In the genomic region with DNA sequence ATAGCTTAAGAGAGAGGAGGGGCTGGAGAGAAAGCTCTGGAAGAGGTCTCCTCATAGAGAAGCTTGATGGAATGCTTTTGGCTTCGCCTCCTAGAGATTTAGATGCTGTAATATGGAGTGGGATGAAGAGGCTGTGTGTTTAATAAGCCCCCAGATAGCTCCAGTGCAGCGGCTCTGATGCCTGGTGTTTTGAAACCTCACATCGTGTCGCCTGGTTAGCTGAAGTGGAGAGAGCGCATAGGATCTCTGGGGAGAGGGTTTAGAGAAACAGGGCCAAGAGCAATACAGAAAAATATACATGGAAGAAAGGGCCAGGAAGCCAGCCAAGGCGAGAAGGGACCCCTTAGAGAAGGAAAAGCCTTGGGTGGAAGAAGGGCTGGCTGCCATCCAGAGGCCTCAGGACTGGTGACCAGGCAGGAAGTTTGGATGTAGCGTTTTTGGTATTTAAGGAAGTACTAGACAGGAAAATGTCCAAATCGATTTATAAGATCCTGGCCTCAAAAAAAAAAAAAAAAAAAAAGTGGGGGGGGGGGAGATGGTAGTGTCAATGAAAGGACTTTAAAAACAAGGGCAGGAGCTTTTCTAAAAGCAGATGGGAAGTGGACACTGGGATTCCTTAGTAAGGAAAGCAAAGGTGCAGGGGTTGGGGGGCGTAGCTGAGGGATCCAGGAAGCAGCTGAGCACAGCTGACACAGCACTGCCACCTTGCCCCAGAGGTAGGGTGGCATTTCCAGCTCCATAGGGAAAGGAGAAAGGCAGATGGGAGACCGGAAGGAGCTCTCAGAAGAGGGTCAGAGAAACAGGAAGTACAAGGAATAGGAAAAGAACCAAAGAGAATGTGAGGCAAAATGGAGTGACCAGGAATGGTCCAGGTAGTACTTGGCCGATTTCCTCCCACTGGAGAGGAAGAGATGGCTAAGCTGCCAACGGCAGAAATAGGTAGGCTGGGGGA, we compare ENCODE assay signal across 12 mouse cellular contexts. TPM values are rescaled to one million over a fixed set of nuclear protein-coding genes. Genes with fewer than 3 reads are reported as not detected.
DNase-seq lines count a peak whose midpoint lies in the region; ATAC-seq and TF ChIP-seq lines count a peak whose summit lies in the region.
"Had no signal": no experiment of that assay in that cellular context is flagged by ENCODE, and none has a peak within 500 bp of the region (broad histone marks: within the 10 kb centered on the region; RNA-seq: fewer than 3 reads in every experiment).

No protein-coding gene starts in this region.

- 66% methylated on average over 12 of the region's 12 CpGs for WGBS in embryonic facial prominence, embryonic 14.5 days
- 85% methylated on average over 12 of the region's 12 CpGs for WGBS in embryonic facial prominence, embryonic 10.5 days
- WGBS in stomach, embryonic 14.5 days = 57% methylated on average over 12 of the region's 12 CpGs
- WGBS in stomach, postnatal 0 days = 56% methylated on average over 12 of the region's 12 CpGs
- 69% methylated on average over 12 of the region's 12 CpGs for WGBS in kidney, embryonic 14.5 days
- WGBS in stomach, embryonic 15.5 days = 54% methylated on average over 12 of the region's 12 CpGs
- 78% methylated on average over 12 of the region's 12 CpGs for WGBS in midbrain, embryonic 15.5 days

- no peak for TF ChIP-seq CTCF in stomach, postnatal 0 days (IDR thresholded peaks at IDR 0.05; ENCODE audit: low read depth)

- no peaks in the 10 kb centered on the region for H3K4me1 ChIP-seq in embryonic facial prominence, embryonic 14.5 days (ENCODE audit: control insufficient read depth, insufficient read depth, low read length)
- H3K4me1 ChIP-seq in embryonic facial prominence, embryonic 10.5 days = peaks cover 19% of the 10 kb centered on the region
- 0 out of 2 replicates have a peak, but pooled peaks cover 7% of the 10 kb centered on the region for H3K4me1 ChIP-seq in stomach, embryonic 14.5 days (ENCODE audit: control insufficient read depth, insufficient read depth, low read length)
- H3K4me1 ChIP-seq in stomach, postnatal 0 days (replicated peaks; ENCODE audit: control insufficient read depth, insufficient read depth) = no peaks in the 10 kb centered on the region
- H3K4me1 ChIP-seq in kidney, embryonic 14.5 days (ENCODE audit: control insufficient read depth, insufficient read depth, low read length) = no peaks in the 10 kb centered on the region; the same call in 1 of the 2 replicates
- H3K4me1 ChIP-seq in stomach, embryonic 15.5 days = peaks cover 10% of the 10 kb centered on the region
- H3K4me1 ChIP-seq in midbrain, embryonic 15.5 days = no peaks in the 10 kb centered on the region
- H3K4me1 ChIP-seq: forebrain, embryonic 15.5 days had no signal

- H3K36me3 ChIP-seq in embryonic facial prominence, embryonic 14.5 days (ENCODE audit: control insufficient read depth, insufficient read depth, low read length) = peaks cover 10% of the 10 kb centered on the region
- peaks cover 69% of the 10 kb centered on the region for H3K36me3 ChIP-seq in embryonic facial prominence, embryonic 10.5 days (replicated peaks)
- no peaks in the 10 kb centered on the region for H3K36me3 ChIP-seq in stomach, embryonic 14.5 days (ENCODE audit: control insufficient read depth, insufficient read depth, low read length)
- no peaks in the 10 kb centered on the region for H3K36me3 ChIP-seq in stomach, postnatal 0 days (ENCODE audit: control insufficient read depth, insufficient read depth, low read length)
- 0 out of 2 replicates have a peak, but pooled peaks cover 3% of the 10 kb centered on the region for H3K36me3 ChIP-seq in kidney, embryonic 14.5 days (ENCODE audit: control insufficient read depth, insufficient read depth, low read length)
- H3K36me3 ChIP-seq in stomach, embryonic 15.5 days = no peaks in the 10 kb centered on the region
- H3K36me3 ChIP-seq in midbrain, embryonic 15.5 days (replicated peaks) = no peaks in the 10 kb centered on the region

- no peak overlapping the region for H3K9ac ChIP-seq in embryonic facial prominence, embryonic 14.5 days (ENCODE audit: low read depth, low read length)
- H3K9ac ChIP-seq in stomach, embryonic 14.5 days (replicated peaks; ENCODE audit: low read depth, low read length) = no peak overlapping the region
- no peak overlapping the region for H3K9ac ChIP-seq in stomach, postnatal 0 days (ENCODE audit: low read length)
- H3K9ac ChIP-seq in kidney, embryonic 14.5 days (ENCODE audit: low read depth, low read length) = no peak overlapping the region
- H3K9ac ChIP-seq in stomach, embryonic 15.5 days = no peak overlapping the region
- H3K9ac ChIP-seq in midbrain, embryonic 15.5 days = no peak overlapping the region
- H3K9ac ChIP-seq: forebrain, embryonic 15.5 days had no signal

- TF ChIP-seq EP300 in stomach, postnatal 0 days (optimal IDR thresholded peaks at IDR 0.05) = no peak

- no peaks in the 10 kb centered on the region for H3K27me3 ChIP-seq in embryonic facial prominence, embryonic 14.5 days (replicated peaks; ENCODE audit: control insufficient read depth, insufficient read depth, low read length)
- H3K27me3 ChIP-seq in embryonic facial prominence, embryonic 10.5 days (replicated peaks; ENCODE audit: low read depth, poor library complexity, severe bottlenecking) = no peaks in the 10 kb centered on the region
- no peaks in the 10 kb centered on the region for H3K27me3 ChIP-seq in stomach, embryonic 14.5 days (ENCODE audit: control insufficient read depth, insufficient read depth, low read length)
- H3K27me3 ChIP-seq in stomach, postnatal 0 days (ENCODE audit: control insufficient read depth, insufficient read depth, low read length) = no peaks in the 10 kb centered on the region
- no peaks in the 10 kb centered on the region; the same call in 1 of the 2 replicates for H3K27me3 ChIP-seq in kidney, embryonic 14.5 days (ENCODE audit: control insufficient read depth, insufficient read depth, low read length)
- H3K27me3 ChIP-seq in stomach, embryonic 15.5 days (replicated peaks) = no peaks in the 10 kb centered on the region
- H3K27me3 ChIP-seq in midbrain, embryonic 15.5 days (replicated peaks) = no peaks in the 10 kb centered on the region
- H3K27me3 ChIP-seq: forebrain, embryonic 15.5 days had no signal

- no peak for ATAC-seq in embryonic facial prominence, embryonic 14.5 days (ENCODE audit: low read depth)
- no peak for ATAC-seq in stomach, embryonic 14.5 days (ENCODE audit: insufficient number of reproducible peaks, insufficient read depth, low FRiP score, low read depth)
- ATAC-seq in stomach, postnatal 0 days (ENCODE audit: low FRiP score, low TSS enrichment) = no peak
- no peak for ATAC-seq in kidney, embryonic 14.5 days (ENCODE audit: low FRiP score, low TSS enrichment)
- ATAC-seq in stomach, embryonic 15.5 days (ENCODE audit: insufficient read depth, low FRiP score, low read depth) = peak; percentile 29; the same call in 1 of the 2 replicates
- no peak for ATAC-seq in midbrain, embryonic 15.5 days (replicated peaks)
- ATAC-seq in CD4-positive, CD25-positive, alpha-beta regulatory T cell, adult 4 months = no peak
- ATAC-seq: forebrain, embryonic 15.5 days had no signal

- H3K4me3 ChIP-seq in embryonic facial prominence, embryonic 14.5 days (ENCODE audit: low read depth, low read length) = no peak overlapping the region
- H3K4me3 ChIP-seq in embryonic facial prominence, embryonic 10.5 days = no peak overlapping the region
- H3K4me3 ChIP-seq in stomach, embryonic 14.5 days (ENCODE audit: low read depth, low read length) = no peak overlapping the region
- H3K4me3 ChIP-seq in stomach, postnatal 0 days (ENCODE audit: low read depth, low read length) = no peak overlapping the region
- H3K4me3 ChIP-seq in kidney, embryonic 14.5 days (ENCODE audit: low read length) = no peak overlapping the region
- no peak overlapping the region for H3K4me3 ChIP-seq in stomach, embryonic 15.5 days (replicated peaks)
- no peak overlapping the region for H3K4me3 ChIP-seq in midbrain, embryonic 15.5 days
- H3K4me3 ChIP-seq: forebrain, embryonic 15.5 days had no signal

- no peak overlapping the region for H3K4me2 ChIP-seq in embryonic facial prominence, embryonic 14.5 days (ENCODE audit: low read depth, low read length)
- no peak overlapping the region for H3K4me2 ChIP-seq in stomach, embryonic 14.5 days (replicated peaks; ENCODE audit: low read depth, low read length)
- H3K4me2 ChIP-seq in stomach, postnatal 0 days (replicated peaks; ENCODE audit: low read depth) = no peak overlapping the region
- no peak overlapping the region for H3K4me2 ChIP-seq in kidney, embryonic 14.5 days (replicated peaks; ENCODE audit: low read depth, low read length)
- H3K4me2 ChIP-seq in stomach, embryonic 15.5 days = no peak overlapping the region; the same call in 1 of the 2 replicates
- no peak overlapping the region for H3K4me2 ChIP-seq in midbrain, embryonic 15.5 days
- H3K4me2 ChIP-seq: forebrain, embryonic 15.5 days; liver, embryonic 11.5 days had no signal

- no peak overlapping the region; the same call in 1 of the 2 replicates for H3K27ac ChIP-seq in embryonic facial prominence, embryonic 14.5 days (replicated peaks; ENCODE audit: low read depth, low read length)
- H3K27ac ChIP-seq in embryonic facial prominence, embryonic 10.5 days (replicated peaks) = no peak overlapping the region
- peak overlapping the region; percentile 58; the same call in 1 of the 2 replicates for H3K27ac ChIP-seq in stomach, embryonic 14.5 days (ENCODE audit: low read length)
- H3K27ac ChIP-seq in stomach, postnatal 0 days (replicated peaks) = no peak overlapping the region
- H3K27ac ChIP-seq in kidney, embryonic 14.5 days (ENCODE audit: low read depth, low read length) = peak overlapping the region; percentile 45; the same call in 1 of the 2 replicates
- peak overlapping the region; percentile 42 for H3K27ac ChIP-seq in stomach, embryonic 15.5 days
- H3K27ac ChIP-seq in midbrain, embryonic 15.5 days = no peak overlapping the region
- H3K27ac ChIP-seq: forebrain, embryonic 15.5 days had no signal

- peaks cover 3% of the 10 kb centered on the region; the same call in 1 of the 2 replicates for H3K9me3 ChIP-seq in embryonic facial prominence, embryonic 14.5 days (ENCODE audit: control insufficient read depth, low read length)
- no peaks in the 10 kb centered on the region for H3K9me3 ChIP-seq in embryonic facial prominence, embryonic 10.5 days
- H3K9me3 ChIP-seq in stomach, embryonic 14.5 days (ENCODE audit: control insufficient read depth, low read depth, low read length) = no peaks in the 10 kb centered on the region
- no peaks in the 10 kb centered on the region for H3K9me3 ChIP-seq in stomach, postnatal 0 days (ENCODE audit: control insufficient read depth, low read length)
- no peaks in the 10 kb centered on the region for H3K9me3 ChIP-seq in kidney, embryonic 14.5 days (ENCODE audit: control insufficient read depth, low read length)
- no peaks in the 10 kb centered on the region for H3K9me3 ChIP-seq in stomach, embryonic 15.5 days
- no peaks in the 10 kb centered on the region for H3K9me3 ChIP-seq in midbrain, embryonic 15.5 days
- H3K9me3 ChIP-seq: forebrain, embryonic 15.5 days had no signal

- peak; percentile 67 for DNase-seq in embryonic facial prominence, embryonic 14.5 days (ENCODE audit: low spot score)
- no peak for DNase-seq in embryonic facial prominence, embryonic 10.5 days (ENCODE audit: low spot score)
- DNase-seq in stomach, postnatal 0 days (ENCODE audit: low spot score) = no peak
- DNase-seq: cerebellum, postnatal 25 days; thymus, adult 2 months had no signal

RNA-seq across cellular contexts. Expression of a gene that starts 11.0 kb away (rescaled TPM):
- polyA plus RNA-seq in embryonic facial prominence, embryonic 14.5 days (2014; fragmentation: Nextera tagmentation; extraction: Ambion mirVana) = 0.25 and 0.63 TPM in 2 replicates
- polyA plus RNA-seq in embryonic facial prominence, embryonic 10.5 days (2016; fragmentation: Nextera tagmentation; extraction: Ambion mirVana) = 0.34 and 0.83 TPM in 2 replicates
- polyA plus RNA-seq in stomach, embryonic 14.5 days (2014; fragmentation: Nextera tagmentation; extraction: Ambion mirVana) = 0.14 and 0.64 TPM in 2 replicates
- polyA plus RNA-seq in stomach, postnatal 0 days (2015; fragmentation: Nextera tagmentation; extraction: Ambion mirVana) = 0.05 and 0.10 TPM in 2 replicates
- 0.43 and 1.2 TPM in 2 replicates for polyA plus RNA-seq in kidney, embryonic 14.5 days (2014; fragmentation: Nextera tagmentation; extraction: Ambion mirVana)
- 0.21 and 0.30 TPM in 2 replicates for polyA plus RNA-seq in stomach, embryonic 15.5 days (2015; fragmentation: Nextera tagmentation; extraction: Ambion mirVana)
- 2.1 and 2.4 TPM in 2 replicates for polyA plus RNA-seq in midbrain, embryonic 15.5 days (2015; fragmentation: Nextera tagmentation; extraction: Ambion mirVana)
- not detected for polyA plus RNA-seq in CD4-positive, CD25-positive, alpha-beta regulatory T cell, adult 4 months (2017; shearing (Covaris generic))
- polyA plus RNA-seq: liver, embryonic 11.5 days had no signal

RNA-seq across cellular contexts. Expression of a gene that starts 13.4 kb away (rescaled TPM):
- polyA plus RNA-seq in embryonic facial prominence, embryonic 14.5 days (2014; fragmentation: Nextera tagmentation; extraction: Ambion mirVana) = 3.0 and 3.3 TPM in 2 replicates
- 5.5 and 5.7 TPM in 2 replicates for polyA plus RNA-seq in embryonic facial prominence, embryonic 10.5 days (2016; fragmentation: Nextera tagmentation; extraction: Ambion mirVana)
- 3.2 and 3.7 TPM in 2 replicates for polyA plus RNA-seq in stomach, embryonic 14.5 days (2014; fragmentation: Nextera tagmentation; extraction: Ambion mirVana)
- 0.29 and 0.40 TPM in 2 replicates for polyA plus RNA-seq in stomach, postnatal 0 days (2015; fragmentation: Nextera tagmentation; extraction: Ambion mirVana)
- polyA plus RNA-seq in kidney, embryonic 14.5 days (2014; fragmentation: Nextera tagmentation; extraction: Ambion mirVana) = 2.6 and 4.0 TPM in 2 replicates
- 1.9 and 2.0 TPM in 2 replicates for polyA plus RNA-seq in stomach, embryonic 15.5 days (2015; fragmentation: Nextera tagmentation; extraction: Ambion mirVana)
- 12.0 and 12.2 TPM in 2 replicates for polyA plus RNA-seq in midbrain, embryonic 15.5 days (2015; fragmentation: Nextera tagmentation; extraction: Ambion mirVana)
- under 1 TPM in 1 of 2 experiments, not detected in 1; 0.16 TPM for polyA plus RNA-seq in CD4-positive, CD25-positive, alpha-beta regulatory T cell, adult 4 months (2017; shearing (Covaris generic))

RNA-seq across cellular contexts. Expression of a gene that starts 14.3 kb away (rescaled TPM):
- 2.4 and 2.7 TPM in 2 replicates for polyA plus RNA-seq in embryonic facial prominence, embryonic 14.5 days (2014; fragmentation: Nextera tagmentation; extraction: Ambion mirVana)
- polyA plus RNA-seq in embryonic facial prominence, embryonic 10.5 days (2016; fragmentation: Nextera tagmentation; extraction: Ambion mirVana) = 2.9 and 3.3 TPM in 2 replicates
- 3.5 and 6.3 TPM in 2 replicates for polyA plus RNA-seq in stomach, embryonic 14.5 days (2014; fragmentation: Nextera tagmentation; extraction: Ambion mirVana)
- polyA plus RNA-seq in stomach, postnatal 0 days (2015; fragmentation: Nextera tagmentation; extraction: Ambion mirVana) = 0.63 and 0.93 TPM in 2 replicates
- 5.1 and 6.0 TPM in 2 replicates for polyA plus RNA-seq in kidney, embryonic 14.5 days (2014; fragmentation: Nextera tagmentation; extraction: Ambion mirVana)
- polyA plus RNA-seq in stomach, embryonic 15.5 days (2015; fragmentation: Nextera tagmentation; extraction: Ambion mirVana) = 2.5 and 3.0 TPM in 2 replicates
- 0.88 and 1.2 TPM in 2 replicates for polyA plus RNA-seq in midbrain, embryonic 15.5 days (2015; fragmentation: Nextera tagmentation; extraction: Ambion mirVana)
- 1 to 10 TPM; 2.3 to 5.3 TPM for polyA plus RNA-seq in CD4-positive, CD25-positive, alpha-beta regulatory T cell, adult 4 months (2017; shearing (Covaris generic))

RNA-seq across cellular contexts. Expression of a gene that starts 35.9 kb away (rescaled TPM):
- polyA plus RNA-seq in embryonic facial prominence, embryonic 14.5 days (2014; fragmentation: Nextera tagmentation; extraction: Ambion mirVana) = 112 and 132 TPM in 2 replicates
- polyA plus RNA-seq in embryonic facial prominence, embryonic 10.5 days (2016; fragmentation: Nextera tagmentation; extraction: Ambion mirVana) = 93.0 and 99.4 TPM in 2 replicates
- polyA plus RNA-seq in stomach, embryonic 14.5 days (2014; fragmentation: Nextera tagmentation; extraction: Ambion mirVana) = 122 and 128 TPM in 2 replicates
- polyA plus RNA-seq in stomach, postnatal 0 days (2015; fragmentation: Nextera tagmentation; extraction: Ambion mirVana) = 105 and 111 TPM in 2 replicates
- 120 and 142 TPM in 2 replicates for polyA plus RNA-seq in kidney, embryonic 14.5 days (2014; fragmentation: Nextera tagmentation; extraction: Ambion mirVana)
- polyA plus RNA-seq in stomach, embryonic 15.5 days (2015; fragmentation: Nextera tagmentation; extraction: Ambion mirVana) = 131 and 132 TPM in 2 replicates
- polyA plus RNA-seq in midbrain, embryonic 15.5 days (2015; fragmentation: Nextera tagmentation; extraction: Ambion mirVana) = 130 and 139 TPM in 2 replicates
- 100 to 1,000 TPM; 149 to 160 TPM for polyA plus RNA-seq in CD4-positive, CD25-positive, alpha-beta regulatory T cell, adult 4 months (2017; shearing (Covaris generic))

RNA-seq across cellular contexts. Expression of a gene that starts 35.9 kb away (rescaled TPM):
- 1.4 and 2.4 TPM in 2 replicates for polyA plus RNA-seq in embryonic facial prominence, embryonic 14.5 days (2014; fragmentation: Nextera tagmentation; extraction: Ambion mirVana)
- 1.3 TPM in 2 replicates for polyA plus RNA-seq in embryonic facial prominence, embryonic 10.5 days (2016; fragmentation: Nextera tagmentation; extraction: Ambion mirVana)
- 2.6 and 3.6 TPM in 2 replicates for polyA plus RNA-seq in stomach, embryonic 14.5 days (2014; fragmentation: Nextera tagmentation; extraction: Ambion mirVana)
- 2.7 and 2.8 TPM in 2 replicates for polyA plus RNA-seq in stomach, postnatal 0 days (2015; fragmentation: Nextera tagmentation; extraction: Ambion mirVana)
- polyA plus RNA-seq in kidney, embryonic 14.5 days (2014; fragmentation: Nextera tagmentation; extraction: Ambion mirVana) = 1.6 and 2.1 TPM in 2 replicates
- 2.3 and 2.5 TPM in 2 replicates for polyA plus RNA-seq in stomach, embryonic 15.5 days (2015; fragmentation: Nextera tagmentation; extraction: Ambion mirVana)
- 0.68 and 1.1 TPM in 2 replicates for polyA plus RNA-seq in midbrain, embryonic 15.5 days (2015; fragmentation: Nextera tagmentation; extraction: Ambion mirVana)
- 1 to 10 TPM; 1.7 to 6.2 TPM for polyA plus RNA-seq in CD4-positive, CD25-positive, alpha-beta regulatory T cell, adult 4 months (2017; shearing (Covaris generic))

Comparison
In these comparisons a context has a peak if more than half of its experiments do, and no peak if none do; other contexts are left out.
1. H3K27ac ChIP-seq: peak in stomach, embryonic 14.5 days (single experiment), kidney, embryonic 14.5 days (single experiment) and stomach, embryonic 15.5 days (single experiment); none in embryonic facial prominence, embryonic 14.5 days (single experiment), embryonic facial prominence, embryonic 10.5 days (single experiment), stomach, postnatal 0 days (single experiment) and midbrain, embryonic 15.5 days (single experiment).